Mouse (Mus musculus): ENCODE measurements around the gene Dtd2. TPM values are rescaled to one million over a fixed set of nuclear protein-coding genes. Genes with fewer than 3 reads are reported as not detected.

Dtd2 gene
- 22.4 and 24.7 TPM in 2 replicates for polyA plus RNA-seq (2015; fragmentation: Nextera tagmentation; extraction: Ambion mirVana)

- 2% methylated on average over 46 of the region's 46 CpGs for WGBS
- Histone ChIP-seq H3K4me1 (peaks cover 9% of the 10 kb centered on the region; the same call in 1 of the 2 replicates), H3K36me3 (peaks cover 3% of the 10 kb centered on the region; the same call in 1 of the 2 replicates), H3K9ac (peak within 1 kb of the TSS; percentile 85), H3K4me2 (peak within 1 kb of the TSS; percentile 75), H3K27ac (peak within 1 kb of the TSS; percentile 77), H3K9me3 (no peaks in the 10 kb centered on the region), H3K4me3 (peak within 1 kb of the TSS; percentile 72), H3K27me3 (no peaks in the 10 kb centered on the region)
- peak; percentile 96 for ATAC-seq (ENCODE audit: insufficient number of reproducible peaks, insufficient read depth, low FRiP score, low TSS enrichment, low read depth)
Observed at GRCm38 (mm10) chr12:52005877-52006632, at the start of gene Dtd2. TSS of gene Dtd2 (minus strand) at chr12:52006501.

GRCm38 (mm10) chr12:52049324-52049723 lies 43.0 kb upstream of the Dtd2 start:
- ATAC-seq (ENCODE audit: insufficient number of reproducible peaks, insufficient read depth, low FRiP score, low TSS enrichment, low read depth), result no peak
- Histone ChIP-seq H3K36me3 (no peaks in the 10 kb centered on the region), H3K27me3 (no peaks in the 10 kb centered on the region), H3K4me3 (no peak overlapping the region), H3K27ac (no peak overlapping the region), H3K4me2 (no peak overlapping the region), H3K4me1 (no peaks in the 10 kb centered on the region), H3K9me3 (no peaks in the 10 kb centered on the region), H3K9ac (no peak overlapping the region)
- WGBS, result 87% methylated on average over 2 of the region's 2 CpGs

GRCm38 (mm10) chr12:52046371-52046770 lies 40.1 kb upstream of the Dtd2 start:
- no peak for ATAC-seq (ENCODE audit: insufficient number of reproducible peaks, insufficient read depth, low FRiP score, low TSS enrichment, low read depth)
- H3K4me1 ChIP-seq, result no peaks in the 10 kb centered on the region
- no peak overlapping the region for H3K27ac ChIP-seq
- no peaks in the 10 kb centered on the region for H3K9me3 ChIP-seq
- no peaks in the 10 kb centered on the region for H3K27me3 ChIP-seq
- WGBS, result 88% methylated on average over 4 of the region's 4 CpGs
- H3K9ac ChIP-seq, result no peak overlapping the region
- no peak overlapping the region for H3K4me2 ChIP-seq
- H3K4me3 ChIP-seq, result no peak overlapping the region
- H3K36me3 ChIP-seq, result no peaks in the 10 kb centered on the region

- no peaks in the 10 kb centered on the region for H3K9me3 ChIP-seq
- no peaks in the 10 kb centered on the region for H3K36me3 ChIP-seq
- H3K27me3 ChIP-seq, result no peaks in the 10 kb centered on the region
- no peak overlapping the region for H3K4me3 ChIP-seq
- no peak overlapping the region for H3K4me2 ChIP-seq
- no peak for ATAC-seq (ENCODE audit: insufficient number of reproducible peaks, insufficient read depth, low FRiP score, low TSS enrichment, low read depth)
- no peak overlapping the region for H3K9ac ChIP-seq
- no peak overlapping the region for H3K27ac ChIP-seq
- no peaks in the 10 kb centered on the region for H3K4me1 ChIP-seq
- 76% methylated on average over 10 of the region's 10 CpGs for WGBS
Observed at GRCm38 (mm10) chr12:52042818-52043336, 36.6 kb upstream of the Dtd2 start.

- Histone ChIP-seq H3K4me3 (no peak overlapping the region), H3K9me3 (no peaks in the 10 kb centered on the region), H3K4me2 (no peak overlapping the region), H3K36me3 (no peaks in the 10 kb centered on the region), H3K27ac (no peak overlapping the region), H3K27me3 (no peaks in the 10 kb centered on the region), H3K9ac (no peak overlapping the region), H3K4me1 (no peaks in the 10 kb centered on the region)
- ATAC-seq (ENCODE audit: insufficient number of reproducible peaks, insufficient read depth, low FRiP score, low TSS enrichment, low read depth), result no peak
- 38% methylated on average over 3 of the region's 3 CpGs for WGBS
Observed at GRCm38 (mm10) chr12:52038352-52038751, 32.1 kb upstream of the Dtd2 start.

GRCm38 (mm10) chr12:52034956-52035355 lies 28.7 kb upstream of the Dtd2 start:
- no peak overlapping the region for H3K27ac ChIP-seq
- no peak overlapping the region for H3K4me2 ChIP-seq
- no peaks in the 10 kb centered on the region for H3K36me3 ChIP-seq
- H3K4me1 ChIP-seq, result no peaks in the 10 kb centered on the region
- H3K9ac ChIP-seq, result no peak overlapping the region
- no peaks in the 10 kb centered on the region for H3K9me3 ChIP-seq
- ATAC-seq (ENCODE audit: insufficient number of reproducible peaks, insufficient read depth, low FRiP score, low TSS enrichment, low read depth), result no peak
- H3K27me3 ChIP-seq, result no peaks in the 10 kb centered on the region
- 84% methylated on average over 3 of the region's 3 CpGs for WGBS
- H3K4me3 ChIP-seq, result no peak overlapping the region

- Histone ChIP-seq H3K9ac (no peak overlapping the region), H3K4me1 (no peaks in the 10 kb centered on the region), H3K27me3 (no peaks in the 10 kb centered on the region), H3K36me3 (no peaks in the 10 kb centered on the region), H3K4me3 (no peak overlapping the region), H3K27ac (no peak overlapping the region), H3K9me3 (no peaks in the 10 kb centered on the region), H3K4me2 (no peak overlapping the region)
- WGBS, result 83% methylated on average over 6 of the region's 6 CpGs
- no peak for ATAC-seq (ENCODE audit: insufficient number of reproducible peaks, insufficient read depth, low FRiP score, low TSS enrichment, low read depth)
Observed at GRCm38 (mm10) chr12:52032276-52032675, 26.0 kb upstream of the Dtd2 start.

- ATAC-seq (ENCODE audit: insufficient number of reproducible peaks, insufficient read depth, low FRiP score, low TSS enrichment, low read depth), result no peak
- Histone ChIP-seq H3K9me3 (no peaks in the 10 kb centered on the region), H3K4me1 (no peaks in the 10 kb centered on the region), H3K36me3 (no peaks in the 10 kb centered on the region), H3K4me2 (no peak within 1 kb of the TSS), H3K27ac (no peak within 1 kb of the TSS), H3K4me3 (no peak within 1 kb of the TSS), H3K27me3 (no peaks in the 10 kb centered on the region), H3K9ac (no peak within 1 kb of the TSS)
- WGBS, result 89% methylated on average over 3 of the region's 3 CpGs
Observed at GRCm38 (mm10) chr12:52027963-52028362, 21.7 kb upstream of the Dtd2 start, which contains the start of gene Gpr33. TSS of gene Gpr33 (minus strand) at chr12:52028063.

- no peak for ATAC-seq (ENCODE audit: insufficient number of reproducible peaks, insufficient read depth, low FRiP score, low TSS enrichment, low read depth)
- Histone ChIP-seq H3K4me1 (no peaks in the 10 kb centered on the region), H3K27ac (no peak overlapping the region), H3K36me3 (no peaks in the 10 kb centered on the region), H3K4me3 (no peak overlapping the region), H3K4me2 (no peak overlapping the region), H3K27me3 (no peaks in the 10 kb centered on the region), H3K9me3 (no peaks in the 10 kb centered on the region), H3K9ac (no peak overlapping the region)
- 82% methylated on average over 7 of the region's 7 CpGs for WGBS
Observed at GRCm38 (mm10) chr12:52014494-52015029, 8.3 kb upstream of the Dtd2 start.

GRCm38 (mm10) chr12:52014044-52014443 lies 7.7 kb upstream of the Dtd2 start:
- WGBS, result 82% methylated on average over 11 of the region's 11 CpGs
- no peak overlapping the region for H3K27ac ChIP-seq
- no peaks in the 10 kb centered on the region for H3K36me3 ChIP-seq
- H3K9me3 ChIP-seq, result no peaks in the 10 kb centered on the region
- no peak for ATAC-seq (ENCODE audit: insufficient number of reproducible peaks, insufficient read depth, low FRiP score, low TSS enrichment, low read depth)
- no peak overlapping the region for H3K4me2 ChIP-seq
- no peaks in the 10 kb centered on the region for H3K4me1 ChIP-seq
- no peaks in the 10 kb centered on the region for H3K27me3 ChIP-seq
- H3K4me3 ChIP-seq, result no peak overlapping the region
- H3K9ac ChIP-seq, result no peak overlapping the region

- H3K4me1 ChIP-seq, result no peaks in the 10 kb centered on the region
- no peaks in the 10 kb centered on the region for H3K27me3 ChIP-seq
- H3K9me3 ChIP-seq, result no peaks in the 10 kb centered on the region
- H3K9ac ChIP-seq, result no peak overlapping the region
- WGBS, result 34% methylated on average over 9 of the region's 9 CpGs
- H3K36me3 ChIP-seq, result no peaks in the 10 kb centered on the region
- no peak for ATAC-seq (ENCODE audit: insufficient number of reproducible peaks, insufficient read depth, low FRiP score, low TSS enrichment, low read depth)
- H3K27ac ChIP-seq, result no peak overlapping the region
- H3K4me3 ChIP-seq, result no peak overlapping the region
- H3K4me2 ChIP-seq, result no peak overlapping the region
Observed at GRCm38 (mm10) chr12:52013274-52013673, 7.0 kb upstream of the Dtd2 start.

GRCm38 (mm10) chr12:52012159-52012558 lies 5.9 kb upstream of the Dtd2 start:
- Histone ChIP-seq H3K4me1 (no peaks in the 10 kb centered on the region), H3K27me3 (no peaks in the 10 kb centered on the region), H3K36me3 (no peaks in the 10 kb centered on the region), H3K4me2 (no peak overlapping the region), H3K27ac (no peak overlapping the region), H3K4me3 (no peak overlapping the region), H3K9me3 (no peaks in the 10 kb centered on the region), H3K9ac (no peak overlapping the region)
- 79% methylated on average over 8 of the region's 8 CpGs for WGBS
- ATAC-seq (ENCODE audit: insufficient number of reproducible peaks, insufficient read depth, low FRiP score, low TSS enrichment, low read depth), result no peak

Data from embryonic facial prominence, embryonic 13.5 days (tissue).